Mouse (Mus musculus) kidney, adult 2 months (tissue): ENCODE data around the gene Elk4. TPM values are rescaled to one million over a fixed set of nuclear protein-coding genes. Genes with fewer than 3 reads are reported as not detected.

Source experiments
- DNase-seq: peaks from one replicate; pipeline ENCODE4 v3.0.0; 2021
- H3K27ac ChIP-seq: fragments of 200-500 bp; 2 replicates; pipeline ENCODE4 v1.5.1; 2012; ENCODE audit warnings: low read depth, low read length, control low read depth, inconsistent platforms; ENCODE audit not compliant: insufficient read depth
- H3K27me3 ChIP-seq: fragments of 200-500 bp; replicated peaks from 2 replicates; pipeline ENCODE4 v1.6.1; 2012; ENCODE audit warnings: mild to moderate bottlenecking, moderate library complexity, low read length, inconsistent platforms; ENCODE audit not compliant: control insufficient read depth, insufficient read depth
- H3K36me3 ChIP-seq: fragments of 200-500 bp; 2 replicates; pipeline ENCODE4 v1.6.1; 2012; ENCODE audit warnings: mild to moderate bottlenecking, moderate library complexity, low read length, inconsistent platforms; ENCODE audit not compliant: control insufficient read depth, insufficient read depth
- H3K4me1 ChIP-seq: fragments of 200-500 bp; 2 replicates; pipeline ENCODE4 v1.6.1; 2011; ENCODE audit warnings: low read length; ENCODE audit not compliant: control insufficient read depth, insufficient read depth
- H3K4me3 ChIP-seq: fragments of 200-500 bp; 2 replicates; pipeline ENCODE4 v1.5.1; 2011; ENCODE audit warnings: mild to moderate bottlenecking, low read depth, low read length, control low read depth; ENCODE audit not compliant: insufficient read depth
- CTCF ChIP-seq: fragments of 200-500 bp; conservative IDR thresholded peaks from 2 replicates; pipeline ENCODE4 v1.5.1; 2011; ENCODE audit warnings: low read depth, mild to moderate bottlenecking, control low read depth, low read length, moderate library complexity, mixed read lengths; ENCODE audit not compliant: insufficient read depth, insufficient read length
- POLR2A ChIP-seq: fragments of 200-500 bp; IDR thresholded peaks from one replicate; pipeline ENCODE4 v1.6.1; 2011; ENCODE audit warnings: low read depth, low read length, control low read depth
- WGBS: fragments of 180-500 bp; shearing (Covaris S2); methylation state at CpG from one replicate; pipeline ENCODE4 v1.1.7; 2018; 5-methylcytosine and 5-hydroxymethylcytosine counted together
- polyA plus RNA-seq: library from polyadenylated mRNA; depleted of rRNA; stranded (reverse); fragments of >200 nt; gene quantifications from 2 replicates; pipeline ENCODE4 v1.2.3, GENCODE M21; 2012

Gene Elk4
- polyA plus RNA-seq, 1 experiment = 27.8 TPM

- Histone ChIP-seq H3K4me3 (0 out of 2 replicates have a peak overlapping the region, but pooled peaks have one; percentile 2), H3K27ac (peak overlapping the region; percentile 47), H3K4me1 (peaks cover 55% of the 10 kb centered on the region), H3K36me3 (no peaks in the 10 kb centered on the region), H3K27me3 (no peaks in the 10 kb centered on the region)
- TF ChIP-seq POLR2A (no peak), CTCF (no peak; the same call in 1 of the 2 replicates)
- 25% methylated on average over 13 of the region's 13 CpGs for WGBS
- peak; percentile 76 for DNase-seq
Measured at GRCm38 (mm10) chr1:131972498-131973334, 34.7 kb upstream of the Elk4 start.

- Histone ChIP-seq H3K36me3 (no peaks in the 10 kb centered on the region), H3K4me3 (no peak overlapping the region), H3K27me3 (no peaks in the 10 kb centered on the region), H3K27ac (no peak overlapping the region), H3K4me1 (peaks cover 43% of the 10 kb centered on the region)
- TF ChIP-seq CTCF (no peak), POLR2A (no peak)
- 74% methylated on average over 6 of the region's 6 CpGs for WGBS
- DNase-seq = no peak
Measured at GRCm38 (mm10) chr1:131973991-131974390, 33.4 kb upstream of the Elk4 start.

- peaks cover 19% of the 10 kb centered on the region for H3K4me1 ChIP-seq
- TF ChIP-seq CTCF = no peak
- TF ChIP-seq POLR2A = no peak
- H3K4me3 ChIP-seq = no peak overlapping the region
- no peaks in the 10 kb centered on the region for H3K36me3 ChIP-seq
- H3K27me3 ChIP-seq = no peaks in the 10 kb centered on the region
- WGBS = 55% methylated on average over 5 of the region's 5 CpGs
- no peak for DNase-seq
- H3K27ac ChIP-seq = no peak overlapping the region
Measured at GRCm38 (mm10) chr1:131976886-131977285, 30.5 kb upstream of the Elk4 start.

- no peaks in the 10 kb centered on the region for H3K27me3 ChIP-seq
- DNase-seq = no peak
- H3K27ac ChIP-seq = no peak overlapping the region
- 57% methylated on average over 2 of the region's 2 CpGs for WGBS
- no peaks in the 10 kb centered on the region for H3K4me1 ChIP-seq
- no peaks in the 10 kb centered on the region for H3K36me3 ChIP-seq
- no peak overlapping the region for H3K4me3 ChIP-seq
- no peak for TF ChIP-seq POLR2A
- no peak for TF ChIP-seq CTCF
Measured at GRCm38 (mm10) chr1:131980471-131980870, 26.9 kb upstream of the Elk4 start.

GRCm38 (mm10) chr1:131981378-131982013 lies 25.9 kb upstream of the Elk4 start:
- Histone ChIP-seq H3K27ac (no peak overlapping the region), H3K4me1 (no peaks in the 10 kb centered on the region), H3K36me3 (no peaks in the 10 kb centered on the region), H3K4me3 (no peak overlapping the region), H3K27me3 (no peaks in the 10 kb centered on the region)
- WGBS = 58% methylated on average over 12 of the region's 12 CpGs
- TF ChIP-seq POLR2A (no peak), CTCF (peak; percentile 93)
- DNase-seq = peak; percentile 80

GRCm38 (mm10) chr1:131982907-131983306 lies 24.5 kb upstream of the Elk4 start:
- Histone ChIP-seq H3K4me1 (no peaks in the 10 kb centered on the region), H3K27ac (no peak overlapping the region), H3K27me3 (no peaks in the 10 kb centered on the region), H3K4me3 (no peak overlapping the region), H3K36me3 (no peaks in the 10 kb centered on the region)
- WGBS = 9% methylated on average over 5 of the region's 5 CpGs
- DNase-seq = peak; percentile 77
- TF ChIP-seq CTCF = peak; percentile 96
- TF ChIP-seq POLR2A = no peak

GRCm38 (mm10) chr1:131983806-131984205 lies 23.6 kb upstream of the Elk4 start:
- H3K36me3 ChIP-seq = no peaks in the 10 kb centered on the region
- H3K4me1 ChIP-seq = no peaks in the 10 kb centered on the region
- H3K27ac ChIP-seq = no peak overlapping the region
- no peak overlapping the region for H3K4me3 ChIP-seq
- TF ChIP-seq POLR2A (no peak), CTCF (no peak)
- H3K27me3 ChIP-seq = no peaks in the 10 kb centered on the region
- no peak for DNase-seq
- WGBS = 79% methylated on average over 2 of the region's 2 CpGs
